Mouse (Mus musculus) forebrain, embryonic 15.5 days (tissue): ENCODE results near the gene Mef2b. TPM values are rescaled to one million over a fixed set of nuclear protein-coding genes. Genes with fewer than 3 reads are reported as not detected.

Experiments
- ATAC-seq: fragments of 200-750 bp; cut with Nextera tagmentation; replicated peaks from 2 replicates; pipeline ENCODE4 v1.8.0; 2017; ENCODE audit warnings: mild to moderate bottlenecking, moderate TSS enrichment, moderate library complexity
- H3K27ac ChIP-seq: fragments of 300-500 bp; sonication (generic); replicated peaks from 2 replicates; pipeline ENCODE4 v1.5.1; 2015; ENCODE audit warnings: mild to moderate bottlenecking, inconsistent platforms
- H3K27me3 ChIP-seq: fragments of 300-500 bp; sonication (generic); 2 replicates; pipeline ENCODE4 v1.6.1; 2015; ENCODE audit warnings: inconsistent platforms
- H3K36me3 ChIP-seq: fragments of 300-500 bp; sonication (generic); 2 replicates; pipeline ENCODE4 v1.6.1; 2015; ENCODE audit warnings: mild to moderate bottlenecking, inconsistent platforms
- H3K4me1 ChIP-seq: fragments of 300-500 bp; sonication (generic); 2 replicates; pipeline ENCODE4 v1.6.1; 2015; ENCODE audit warnings: inconsistent platforms
- H3K4me2 ChIP-seq: fragments of 300-500 bp; sonication (generic); replicated peaks from 2 replicates; pipeline ENCODE4 v1.6.1; 2015; ENCODE audit warnings: mild to moderate bottlenecking, inconsistent platforms
- H3K4me3 ChIP-seq: fragments of 300-500 bp; sonication (generic); 2 replicates; pipeline ENCODE4 v1.5.1; 2015; ENCODE audit warnings: mild to moderate bottlenecking, inconsistent platforms
- H3K9ac ChIP-seq: fragments of 300-500 bp; sonication (generic); replicated peaks from 2 replicates; pipeline ENCODE4 v1.6.1; 2015; ENCODE audit warnings: mild to moderate bottlenecking, inconsistent platforms
- H3K9me3 ChIP-seq: fragments of 300-500 bp; sonication (generic); 2 replicates; pipeline ENCODE4 v1.6.1; 2016; ENCODE audit warnings: inconsistent platforms
- WGBS: fragments of 180-500 bp; shearing (Covaris S2); methylation state at CpG from one replicate; pipeline ENCODE4 v1.1.7; 2015; ENCODE audit warnings: mixed read lengths; 5-methylcytosine and 5-hydroxymethylcytosine counted together
- polyA plus RNA-seq: library from polyadenylated mRNA; unstranded; fragments of >200 nt; fragmentation: Nextera tagmentation; extraction: Ambion mirVana; gene quantifications from 2 replicates; pipeline ENCODE4 v1.2.1, GENCODE M21; 2015

Mef2b gene
- polyA plus RNA-seq, 1 experiment from 2014 or later: 0.22 TPM

GRCm38 (mm10) chr8:70166504-70167110 is 27.1 kb downstream of the Mef2b start:
- WGBS: 2% methylated on average over 21 of the region's 21 CpGs
- 0 out of 2 replicates have a peak, but pooled peaks cover 5% of the 10 kb centered on the region for H3K4me1 ChIP-seq
- peak; percentile 82 for ATAC-seq

DNA sequence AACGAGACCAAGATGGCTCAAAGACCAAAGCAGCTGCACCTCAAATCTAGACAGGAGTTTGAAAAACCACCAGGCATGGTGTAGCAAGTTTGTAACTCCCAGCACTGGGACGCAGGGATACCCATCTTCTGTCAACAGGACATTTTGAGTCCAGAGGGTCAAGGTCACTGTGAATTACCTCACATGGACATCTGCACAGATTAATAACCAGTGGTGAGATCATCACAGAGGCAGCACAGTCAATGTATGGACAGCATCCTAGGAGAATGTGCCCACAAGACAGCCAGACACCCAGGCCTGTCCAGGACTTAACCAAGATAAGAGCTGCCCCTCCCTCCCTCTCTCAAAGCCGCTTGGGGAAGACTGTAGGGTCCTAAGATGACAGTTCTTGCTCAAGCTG is 30.6 kb downstream of the Mef2b start:
- no peaks in the 10 kb centered on the region for H3K9me3 ChIP-seq

More at GRCm38 (mm10) chr8:70166504-70167110, 27.1 kb downstream of the Mef2b start:
- Histone ChIP-seq H3K27me3 (no peaks in the 10 kb centered on the region; the same call in 1 of the 2 replicates), H3K36me3 (no peaks in the 10 kb centered on the region), H3K4me2 (peak overlapping the region; percentile 51), H3K4me3 (peak overlapping the region; percentile 28), H3K9me3 (no peaks in the 10 kb centered on the region), H3K9ac (0 out of 2 replicates have a peak overlapping the region, but pooled peaks have one; percentile 13), H3K27ac (no peak overlapping the region)

DNA sequence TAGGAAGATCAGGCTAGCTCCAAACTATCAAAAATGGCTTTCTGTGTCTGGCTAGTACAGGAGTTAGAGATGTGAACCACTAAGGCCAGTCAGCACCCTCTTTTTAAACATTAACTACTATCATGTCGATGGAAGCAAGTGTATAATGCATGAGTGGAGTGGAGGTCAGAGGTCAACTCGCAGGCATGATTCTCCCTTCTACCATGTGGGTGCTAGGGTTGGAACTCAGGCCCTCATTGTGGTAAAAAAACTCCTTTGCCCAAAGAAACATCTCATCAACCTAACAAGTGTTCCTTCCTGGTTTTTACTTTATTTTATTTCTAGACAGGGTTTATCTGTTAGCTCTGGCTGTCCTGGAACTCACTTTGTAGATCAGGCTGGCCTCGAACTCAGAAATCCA is 31.2 kb downstream of the Mef2b start:
- no peaks in the 10 kb centered on the region for H3K36me3 ChIP-seq
- no peaks in the 10 kb centered on the region for H3K9me3 ChIP-seq
- ATAC-seq: no peak
- no peak overlapping the region for H3K4me2 ChIP-seq
- no peaks in the 10 kb centered on the region for H3K27me3 ChIP-seq
- H3K4me1 ChIP-seq: peaks cover 24% of the 10 kb centered on the region
- no peak overlapping the region for H3K27ac ChIP-seq
- 85% methylated on average over 3 of the region's 3 CpGs for WGBS
- H3K9ac ChIP-seq: no peak overlapping the region
- no peak overlapping the region for H3K4me3 ChIP-seq

More for the DNA sequence above, 30.6 kb downstream of the Mef2b start:
- Histone ChIP-seq H3K27ac (no peak overlapping the region), H3K9ac (no peak overlapping the region), H3K4me1 (peaks cover 24% of the 10 kb centered on the region), H3K4me3 (no peak overlapping the region), H3K27me3 (no peaks in the 10 kb centered on the region; the same call in 1 of the 2 replicates), H3K4me2 (no peak overlapping the region), H3K36me3 (no peaks in the 10 kb centered on the region)
- no peak for ATAC-seq
- 86% methylated on average over 3 of the region's 3 CpGs for WGBS

- no peak overlapping the region for H3K9ac ChIP-seq
- no peak overlapping the region for H3K4me3 ChIP-seq
- 92% methylated on average over 7 of the region's 7 CpGs for WGBS
- H3K9me3 ChIP-seq: no peaks in the 10 kb centered on the region
- H3K4me2 ChIP-seq: peak overlapping the region; percentile 47; the same call in 1 of the 2 replicates
- H3K27me3 ChIP-seq: no peaks in the 10 kb centered on the region
- no peak overlapping the region for H3K27ac ChIP-seq
- no peak for ATAC-seq
- H3K4me1 ChIP-seq: peaks cover 24% of the 10 kb centered on the region
- H3K36me3 ChIP-seq: no peaks in the 10 kb centered on the region
These were observed 31.7 kb downstream of the Mef2b start for GRCm38 (mm10) chr8:70171240-70171639.

- 2% methylated on average over 27 of the region's 27 CpGs for WGBS
- H3K9me3 ChIP-seq: no peaks in the 10 kb centered on the region
These were observed 32.7 kb downstream of the Mef2b start, which contains the start of gene Tmem161a for GRCm38 (mm10) chr8:70172043-70172681. Gene Tmem161a (plus strand): TSS chr8:70172356.

GRCm38 (mm10) chr8:70173320-70173719 is 33.8 kb downstream of the Mef2b start:
- Histone ChIP-seq H3K27me3 (no peaks in the 10 kb centered on the region), H3K9me3 (no peaks in the 10 kb centered on the region), H3K36me3 (peaks cover 4% of the 10 kb centered on the region; the same call in 1 of the 2 replicates), H3K4me3 (peak overlapping the region; percentile 71; the same call in 1 of the 2 replicates), H3K4me2 (peak overlapping the region; percentile 47), H3K9ac (no peak overlapping the region), H3K4me1 (peaks cover 20% of the 10 kb centered on the region), H3K27ac (no peak overlapping the region)
- 80% methylated on average over 5 of the region's 5 CpGs for WGBS
- no peak for ATAC-seq

More at GRCm38 (mm10) chr8:70172043-70172681, 32.7 kb downstream of the Mef2b start, which contains the start of gene Tmem161a:
- Histone ChIP-seq H3K4me1 (peaks cover 20% of the 10 kb centered on the region), H3K4me2 (peak within 1 kb of the TSS; percentile 47), H3K9ac (peak within 1 kb of the TSS; percentile 63), H3K36me3 (no peaks in the 10 kb centered on the region), H3K4me3 (peak within 1 kb of the TSS; percentile 71), H3K27ac (no peak within 1 kb of the TSS), H3K27me3 (no peaks in the 10 kb centered on the region)
- peak; percentile 98 for ATAC-seq

DNA sequence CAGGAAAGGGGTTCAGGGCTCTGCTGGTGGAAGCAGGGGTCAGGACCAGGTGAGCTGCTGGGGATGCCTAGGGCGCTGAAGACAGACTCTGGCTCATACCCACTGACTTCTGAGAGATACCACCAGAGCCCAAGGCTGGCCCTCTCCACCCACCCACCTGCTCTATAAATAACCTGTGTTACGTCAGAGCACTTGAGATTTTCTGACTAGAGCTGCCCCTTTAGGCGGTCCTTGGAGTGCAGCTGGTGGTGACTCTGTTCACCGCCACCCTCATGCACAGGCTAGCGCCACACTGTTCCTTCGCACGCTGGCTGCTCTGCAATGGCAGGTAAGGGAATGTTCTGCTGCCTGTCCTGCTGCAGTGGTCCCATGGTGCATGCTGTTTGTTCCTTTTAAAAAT is 34.6 kb downstream of the Mef2b start:
- peaks cover 20% of the 10 kb centered on the region for H3K4me1 ChIP-seq
- ATAC-seq: no peak
- H3K27me3 ChIP-seq: no peaks in the 10 kb centered on the region
- H3K9ac ChIP-seq: no peak overlapping the region
- 92% methylated on average over 7 of the region's 7 CpGs for WGBS
- H3K9me3 ChIP-seq: no peaks in the 10 kb centered on the region
- H3K4me3 ChIP-seq: no peak overlapping the region
- H3K4me2 ChIP-seq: no peak overlapping the region
- H3K36me3 ChIP-seq: peaks cover 8% of the 10 kb centered on the region; the same call in 1 of the 2 replicates
- H3K27ac ChIP-seq: no peak overlapping the region

DNA sequence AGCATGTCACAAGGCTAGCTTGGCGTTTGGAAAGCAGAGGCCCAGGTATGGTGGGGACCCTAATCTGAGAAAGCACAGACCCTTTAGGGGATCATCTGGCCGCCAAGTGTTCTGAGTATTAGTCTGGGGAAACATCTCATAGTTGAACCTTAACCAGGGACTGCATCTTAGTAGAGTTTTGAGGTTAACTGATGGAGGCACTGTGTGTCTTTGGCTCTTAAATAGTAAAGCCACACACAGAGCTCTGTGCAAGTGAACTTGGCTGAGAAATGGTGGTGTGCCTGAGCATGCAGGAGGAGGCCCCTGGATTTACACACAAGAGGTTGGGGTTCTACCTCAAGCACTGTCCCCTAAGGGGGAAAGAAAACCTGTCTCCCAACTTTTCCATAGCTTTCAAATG is 38.7 kb downstream of the Mef2b start:
- H3K9ac ChIP-seq: no peak overlapping the region
- no peak for ATAC-seq
- H3K36me3 ChIP-seq: peaks cover 26% of the 10 kb centered on the region
- no peak overlapping the region for H3K27ac ChIP-seq
- WGBS: 96% methylated on average over 2 of the region's 2 CpGs
- no peaks in the 10 kb centered on the region for H3K27me3 ChIP-seq
- H3K9me3 ChIP-seq: no peaks in the 10 kb centered on the region
- H3K4me1 ChIP-seq: peaks cover 10% of the 10 kb centered on the region
- H3K4me3 ChIP-seq: no peak overlapping the region
- no peak overlapping the region for H3K4me2 ChIP-seq

GRCm38 (mm10) chr8:70179082-70179481 is 39.6 kb downstream of the Mef2b start:
- no peak overlapping the region for H3K27ac ChIP-seq
- peaks cover 28% of the 10 kb centered on the region for H3K36me3 ChIP-seq
- no peak overlapping the region for H3K4me3 ChIP-seq
- ATAC-seq: no peak
- no peak overlapping the region for H3K9ac ChIP-seq
- H3K4me1 ChIP-seq: peaks cover 2% of the 10 kb centered on the region
- 93% methylated on average over 4 of the region's 4 CpGs for WGBS
- no peaks in the 10 kb centered on the region for H3K27me3 ChIP-seq
- H3K4me2 ChIP-seq: no peak overlapping the region
- no peaks in the 10 kb centered on the region for H3K9me3 ChIP-seq

- Histone ChIP-seq H3K27me3 (no peaks in the 10 kb centered on the region), H3K9ac (no peak overlapping the region), H3K4me3 (no peak overlapping the region), H3K4me1 (no peaks in the 10 kb centered on the region), H3K4me2 (no peak overlapping the region), H3K27ac (no peak overlapping the region), H3K9me3 (no peaks in the 10 kb centered on the region), H3K36me3 (peaks cover 28% of the 10 kb centered on the region)
- ATAC-seq: no peak
- 93% methylated on average over 16 of the region's 16 CpGs for WGBS
These were observed 41.8 kb downstream of the Mef2b start for GRCm38 (mm10) chr8:70181212-70181902.

DNA sequence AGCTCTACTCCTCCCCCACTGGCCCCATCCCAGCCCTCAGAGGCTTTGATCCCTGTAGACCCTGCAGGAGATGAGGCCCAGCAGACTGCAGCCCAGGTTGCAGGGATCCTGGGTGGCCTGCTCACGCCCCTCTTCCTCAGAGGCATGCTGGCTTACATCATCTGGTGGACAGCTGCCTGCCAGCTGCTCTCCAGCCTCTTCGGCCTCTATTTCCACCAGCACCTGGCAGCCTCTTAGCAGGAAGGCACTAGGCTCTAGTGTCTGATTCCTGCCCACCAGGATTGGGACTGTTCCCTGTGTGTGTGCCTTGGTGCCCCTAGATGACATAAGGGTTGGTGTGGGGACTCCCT is 42.4 kb downstream of the Mef2b start:
- H3K4me2 ChIP-seq: no peak overlapping the region
- no peak overlapping the region for H3K4me3 ChIP-seq
- H3K36me3 ChIP-seq: peaks cover 28% of the 10 kb centered on the region
- ATAC-seq: no peak
- no peaks in the 10 kb centered on the region for H3K9me3 ChIP-seq
- H3K9ac ChIP-seq: no peak overlapping the region
- WGBS: 75% methylated on average over 2 of the region's 2 CpGs
- H3K27me3 ChIP-seq: no peaks in the 10 kb centered on the region
- H3K27ac ChIP-seq: no peak overlapping the region
- no peaks in the 10 kb centered on the region for H3K4me1 ChIP-seq

- Histone ChIP-seq H3K9me3 (no peaks in the 10 kb centered on the region), H3K36me3 (peaks cover 25% of the 10 kb centered on the region), H3K27ac (no peak overlapping the region), H3K9ac (no peak overlapping the region), H3K4me3 (no peak overlapping the region), H3K4me2 (no peak overlapping the region), H3K27me3 (no peaks in the 10 kb centered on the region), H3K4me1 (no peaks in the 10 kb centered on the region)
- WGBS: 90% methylated on average over 4 of the region's 4 CpGs
- ATAC-seq: no peak
These were observed 43.7 kb downstream of the Mef2b start for GRCm38 (mm10) chr8:70183194-70183593.
